9 mouse cellular contexts compared by ENCODE assay signal in genomic region chr4:34616146-34616545, GRCm38 (mm10). TPM values are rescaled to one million over a fixed set of nuclear protein-coding genes. Genes with fewer than 3 reads are reported as not detected.
A peak's percentile ranks its signal among the peaks of the same experiment; 100 is the strongest.
DNase-seq lines count a peak whose midpoint lies in the region; ATAC-seq and TF ChIP-seq lines count a peak whose summit lies in the region.
"Had no signal": no experiment of that assay in that cellular context is flagged by ENCODE, and none has a peak within 500 bp of the region (broad histone marks: within the 10 kb centered on the region; RNA-seq: fewer than 3 reads in every experiment).

No protein-coding gene starts in this region.

- H3K36me3 ChIP-seq in ES-Bruce4 (ENCODE audit: control insufficient read depth, insufficient read depth, low read length, poor library complexity, severe bottlenecking), result no peaks in the 10 kb centered on the region; the same call in 1 of the 2 replicates
- no peaks in the 10 kb centered on the region for H3K36me3 ChIP-seq in hindbrain, embryonic 12.5 days
- no peaks in the 10 kb centered on the region for H3K36me3 ChIP-seq in liver, embryonic 16.5 days (ENCODE audit: control insufficient read depth, insufficient read depth)

- H3K4me2 ChIP-seq in hindbrain, embryonic 12.5 days (replicated peaks), result peak overlapping the region; percentile 95
- peak overlapping the region; percentile 76 for H3K4me2 ChIP-seq in liver, embryonic 16.5 days (ENCODE audit: low read depth, low read length)

- no peaks in the 10 kb centered on the region for H3K9me3 ChIP-seq in ES-Bruce4 (replicated peaks; ENCODE audit: control insufficient read depth, insufficient read depth, low read length, poor library complexity, severe bottlenecking)
- no peaks in the 10 kb centered on the region for H3K9me3 ChIP-seq in hindbrain, embryonic 12.5 days (replicated peaks)
- H3K9me3 ChIP-seq in liver, embryonic 16.5 days (replicated peaks; ENCODE audit: control insufficient read depth, low read length), result no peaks in the 10 kb centered on the region

- no peaks in the 10 kb centered on the region for H3K27me3 ChIP-seq in ES-Bruce4 (ENCODE audit: control insufficient read depth, insufficient read depth, low read length, poor library complexity, severe bottlenecking)
- no peaks in the 10 kb centered on the region for H3K27me3 ChIP-seq in hindbrain, embryonic 12.5 days
- H3K27me3 ChIP-seq in liver, embryonic 16.5 days (ENCODE audit: control insufficient read depth, insufficient read depth, low read depth, low read length), result no peaks in the 10 kb centered on the region

- H3K4me3 ChIP-seq in ES-Bruce4 (ENCODE audit: low read depth, low read length), result peak overlapping the region; percentile 98
- peak overlapping the region; percentile 84 for H3K4me3 ChIP-seq in hindbrain, embryonic 12.5 days
- H3K4me3 ChIP-seq in liver, embryonic 16.5 days (ENCODE audit: low read depth, low read length), result peak overlapping the region; percentile 92

- WGBS in hindbrain, embryonic 12.5 days, result 55% methylated on average over 8 of the region's 8 CpGs
- 65% methylated on average over 8 of the region's 8 CpGs for WGBS in liver, embryonic 16.5 days (ENCODE audit: insufficient replicate concordance)

- peak overlapping the region; percentile 80 for H3K9ac ChIP-seq in ES-Bruce4 (ENCODE audit: low read depth, poor library complexity, severe bottlenecking)
- H3K9ac ChIP-seq in hindbrain, embryonic 12.5 days, result peak overlapping the region; percentile 86; the same call in 1 of the 2 replicates
- no peak overlapping the region for H3K9ac ChIP-seq in liver, embryonic 16.5 days (ENCODE audit: low read depth, low read length)

- no peak for TF ChIP-seq CTCF in ES-Bruce4 (IDR thresholded peaks at IDR 0.05; ENCODE audit: low read depth, low read length)

- H3K4me1 ChIP-seq in ES-Bruce4 (ENCODE audit: control insufficient read depth, insufficient read depth, low read length), result no peaks in the 10 kb centered on the region
- peaks cover 20% of the 10 kb centered on the region for H3K4me1 ChIP-seq in hindbrain, embryonic 12.5 days
- peaks cover 16% of the 10 kb centered on the region for H3K4me1 ChIP-seq in liver, embryonic 16.5 days (ENCODE audit: control insufficient read depth, low read depth, low read length)

- TF ChIP-seq POLR2A in ES-Bruce4 (IDR thresholded peaks at IDR 0.05; ENCODE audit: insufficient read depth, low read length), result no peak

- no peak for ATAC-seq in hindbrain, embryonic 12.5 days (ENCODE audit: low FRiP score)
- ATAC-seq in liver, embryonic 16.5 days (ENCODE audit: low read depth), result no peak

- TF ChIP-seq EP300 in ES-Bruce4 (IDR thresholded peaks at IDR 0.05; ENCODE audit: insufficient read depth, low read depth, low read length), result no peak

- peak; percentile 5 for DNase-seq in cerebellum, adult 8-10 months
- no peak for DNase-seq in cerebellum, postnatal 10 days
- DNase-seq in gastrocnemius, postnatal 25 days, result no peak
- DNase-seq in cerebellum, postnatal 25 days, result no peak
- DNase-seq in thymus, postnatal 4 days, result no peak
- DNase-seq: cerebellum, adult 11 months had no signal

- no peak overlapping the region for H3K27ac ChIP-seq in ES-Bruce4 (ENCODE audit: insufficient read depth, low read length)
- no peak overlapping the region for H3K27ac ChIP-seq in hindbrain, embryonic 12.5 days
- no peak overlapping the region for H3K27ac ChIP-seq in liver, embryonic 16.5 days (ENCODE audit: low read length)

RNA-seq across cellular contexts. Expression of gene Rars2, which starts 1.4 kb away (rescaled TPM):
- polyA plus RNA-seq in ES-Bruce4 (2011; ENCODE audit: insufficient read depth, insufficient read length, low read depth, missing spikeins), result 61.7 and 71.0 TPM in 2 replicates
- polyA plus RNA-seq in hindbrain, embryonic 12.5 days (2016; fragmentation: Nextera tagmentation; extraction: Ambion mirVana), result 72.2 and 72.7 TPM in 2 replicates
- polyA plus RNA-seq in liver, embryonic 16.5 days (2015; fragmentation: Nextera tagmentation; extraction: Ambion mirVana), result 21.7 and 24.6 TPM in 2 replicates
- total RNA-seq in gastrocnemius, postnatal 25 days (2021), result 10 to 100 TPM; 14.9 to 16.5 TPM

RNA-seq across cellular contexts. Expression of gene Orc3, which starts 1.4 kb away (rescaled TPM):
- polyA plus RNA-seq in ES-Bruce4 (2011; ENCODE audit: insufficient read depth, insufficient read length, low read depth, missing spikeins), result 131 and 138 TPM in 2 replicates
- 104 and 113 TPM in 2 replicates for polyA plus RNA-seq in hindbrain, embryonic 12.5 days (2016; fragmentation: Nextera tagmentation; extraction: Ambion mirVana)
- 36.8 and 38.9 TPM in 2 replicates for polyA plus RNA-seq in liver, embryonic 16.5 days (2015; fragmentation: Nextera tagmentation; extraction: Ambion mirVana)
- 10 to 100 TPM; 29.4 to 35.2 TPM for total RNA-seq in gastrocnemius, postnatal 25 days (2021)
